Mouse (Mus musculus) neural tube, embryonic 15.5 days (tissue): ENCODE data around the gene Ppp2ca. TPM values are rescaled to one million over a fixed set of nuclear protein-coding genes. Genes with fewer than 3 reads are reported as not detected.
A peak's percentile ranks its signal among the peaks of the same experiment; 100 is the strongest.
"Not testable (repeated sequence)": the region's sequence is repeated elsewhere in the genome, so short reads cannot be mapped to it uniquely, and the experiment has no call there.

Source experiments
- ATAC-seq: fragments of 200-750 bp; cut with Nextera tagmentation; 2 replicates; pipeline ENCODE4 v1.8.0; 2017; ENCODE audit warnings: mild to moderate bottlenecking, moderate TSS enrichment, moderate library complexity; ENCODE audit not compliant: low FRiP score
- H3K27ac ChIP-seq: fragments of 300-500 bp; sonication (generic); replicated peaks from 2 replicates; pipeline ENCODE4 v1.5.1; 2015; ENCODE audit warnings: mild to moderate bottlenecking, inconsistent platforms
- H3K27me3 ChIP-seq: fragments of 300-500 bp; sonication (generic); replicated peaks from 2 replicates; pipeline ENCODE4 v1.6.1; 2015; ENCODE audit warnings: inconsistent platforms
- H3K36me3 ChIP-seq: fragments of 300-500 bp; sonication (generic); 2 replicates; pipeline ENCODE4 v1.6.1; 2015; ENCODE audit warnings: inconsistent platforms
- H3K4me1 ChIP-seq: fragments of 300-500 bp; sonication (generic); 2 replicates; pipeline ENCODE4 v1.6.1; 2015; ENCODE audit warnings: inconsistent platforms
- H3K4me2 ChIP-seq: fragments of 300-500 bp; sonication (generic); 2 replicates; pipeline ENCODE4 v1.6.1; 2015; ENCODE audit warnings: inconsistent platforms, mild to moderate bottlenecking, moderate library complexity
- H3K4me3 ChIP-seq: fragments of 300-500 bp; sonication (generic); replicated peaks from 2 replicates; pipeline ENCODE4 v1.5.1; 2015; ENCODE audit warnings: mild to moderate bottlenecking, inconsistent platforms
- H3K9ac ChIP-seq: fragments of 300-500 bp; sonication (generic); replicated peaks from 2 replicates; pipeline ENCODE4 v1.6.1; 2015; ENCODE audit warnings: mild to moderate bottlenecking, inconsistent platforms
- H3K9me3 ChIP-seq: fragments of 300-500 bp; sonication (generic); replicated peaks from 2 replicates; pipeline ENCODE4 v1.6.1; 2016; ENCODE audit warnings: inconsistent platforms
- WGBS: fragments of 180-500 bp; shearing (Covaris S2); methylation state at CpG from one replicate; pipeline ENCODE4 v1.1.7; 2015; ENCODE audit warnings: mixed read lengths; 5-methylcytosine and 5-hydroxymethylcytosine counted together
- microRNA-seq: library from miRNA; unstranded; fragments of <30 nt; microRNA quantifications from one replicate; pipeline ENCODE4, GENCODE M21; 2017
- polyA plus RNA-seq: library from polyadenylated mRNA; unstranded; fragments of >200 nt; fragmentation: Nextera tagmentation; extraction: Ambion mirVana; gene quantifications from 2 replicates; pipeline ENCODE4 v1.2.1, GENCODE M21; 2015

The Ppp2ca gene
- polyA plus RNA-seq, 1 experiment from 2014 or later = 130 TPM

DNA sequence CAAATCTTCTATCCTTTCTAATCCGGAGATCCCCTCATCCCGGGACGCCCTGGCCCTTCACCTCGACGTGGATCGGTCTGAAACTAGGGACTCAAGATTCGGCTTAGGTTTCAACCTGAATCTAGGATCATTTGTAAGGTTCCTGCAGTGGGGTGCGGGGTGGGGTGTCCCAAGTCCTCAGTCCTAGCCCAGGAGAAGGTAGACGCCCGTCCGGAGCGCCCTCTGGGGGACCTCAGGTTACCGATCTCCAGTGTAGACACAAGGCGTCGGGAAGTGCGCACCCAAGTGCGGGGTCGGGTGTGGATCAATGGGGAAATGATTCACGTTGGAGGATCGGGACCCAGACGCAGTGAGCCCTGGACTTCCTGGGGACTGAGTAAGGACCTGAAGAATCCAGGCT is 68.6 kb downstream of the Ppp2ca start:
- 2% methylated on average over 21 of the region's 21 CpGs for WGBS
- Histone ChIP-seq H3K27ac (no peak overlapping the region), H3K9me3 (no peaks in the 10 kb centered on the region), H3K4me3 (no peak overlapping the region), H3K4me2 (peak overlapping the region; percentile 27), H3K4me1 (peaks cover 16% of the 10 kb centered on the region), H3K36me3 (no peaks in the 10 kb centered on the region), H3K27me3 (peaks cover 33% of the 10 kb centered on the region), H3K9ac (no peak overlapping the region)
- no peak for ATAC-seq

DNA sequence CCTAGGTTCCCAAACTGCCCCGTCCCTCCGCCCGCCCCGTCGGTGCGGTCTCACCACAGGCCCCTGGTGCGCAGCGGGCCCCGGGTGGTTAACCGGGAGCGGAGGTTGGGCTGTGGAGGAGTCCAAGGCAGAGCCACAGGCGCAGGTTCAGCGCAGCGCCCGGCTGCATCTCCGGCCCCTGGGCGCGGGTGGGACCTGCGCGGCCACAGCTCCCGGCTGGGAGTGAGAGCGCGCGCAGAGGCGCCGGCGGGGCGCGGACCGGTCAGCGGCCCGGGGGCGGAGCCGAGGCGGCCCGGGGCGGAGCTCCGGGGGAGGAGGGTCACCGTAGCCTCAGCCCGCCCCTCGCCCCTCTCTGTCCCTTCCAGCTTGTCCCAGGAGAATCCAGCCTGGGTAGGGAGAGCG is 69.4 kb downstream of the Ppp2ca start:
- peaks cover 33% of the 10 kb centered on the region for H3K27me3 ChIP-seq
- not testable (repeated sequence) for H3K36me3 ChIP-seq, H3K27ac ChIP-seq, H3K9me3 ChIP-seq
- peaks cover 16% of the 10 kb centered on the region for H3K4me1 ChIP-seq
- WGBS = under 1% methylated on average over 28 of the region's 42 CpGs
- H3K4me2 ChIP-seq = peak overlapping the region; percentile 70
- ATAC-seq = peak; percentile 72; the same call in 1 of the 2 replicates
- peak overlapping the region; percentile 39 for H3K4me3 ChIP-seq
- H3K9ac ChIP-seq = peak overlapping the region; percentile 14

DNA sequence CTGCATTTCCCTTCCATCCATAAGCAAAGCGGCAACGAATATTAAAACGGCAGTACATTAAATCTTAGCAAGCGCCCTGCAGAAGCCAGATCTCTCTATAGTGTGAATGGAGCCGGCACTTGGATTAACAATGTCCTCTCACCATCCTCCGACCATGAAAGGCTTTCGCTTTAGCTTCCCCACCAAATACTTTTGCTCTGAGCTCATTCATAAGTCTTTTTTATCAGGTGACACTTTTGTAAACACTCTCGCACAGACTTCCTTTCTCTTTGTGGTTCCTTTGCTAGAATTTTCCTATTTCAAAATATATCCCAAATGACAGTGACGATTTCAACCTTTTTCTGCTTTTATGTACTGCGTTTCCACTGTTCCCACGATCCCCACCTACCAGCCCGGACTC is 70.0 kb downstream of the Ppp2ca start:
- ATAC-seq = no peak
- Histone ChIP-seq H3K9me3 (no peaks in the 10 kb centered on the region), H3K9ac (peak overlapping the region; percentile 14; the same call in 1 of the 2 replicates), H3K36me3 (no peaks in the 10 kb centered on the region), H3K4me2 (peak overlapping the region; percentile 70), H3K4me3 (peak overlapping the region; percentile 39), H3K27ac (no peak overlapping the region), H3K27me3 (peaks cover 33% of the 10 kb centered on the region), H3K4me1 (peaks cover 16% of the 10 kb centered on the region)
- 20% methylated on average over 12 of the region's 12 CpGs for WGBS

Small RNAs within 50 kb of the gene (microRNA-seq; reads per million reads assigned to microRNA genes)
- not detected for gene Gm24157
- gene Mir3061 = 29.8 reads per million, percentile 36 among the genes with 10 or more reads in this experiment

Other genes with a start within 250 kb of the Ppp2ca start
- 0.69 and 1.6 TPM in 2 replicates for gene Jade2, start 241.0 kb upstream of the Ppp2ca start, polyA plus RNA-seq
- 124 and 129 TPM in 2 replicates for gene Cdkn2aipnl, start 131.0 kb upstream of the Ppp2ca start, polyA plus RNA-seq
- 220 and 226 TPM in 2 replicates for gene Ube2b, start 97.9 kb upstream of the Ppp2ca start, polyA plus RNA-seq
- 21.1 and 27.4 TPM in 2 replicates for gene Cdkl3, start 94.5 kb upstream of the Ppp2ca start, polyA plus RNA-seq
- not detected in 2 replicates for gene Olfr1373, start 46.8 kb downstream of the Ppp2ca start, polyA plus RNA-seq
- not detected in 2 replicates for gene Olfr1371, start 115.3 kb downstream of the Ppp2ca start, polyA plus RNA-seq
- 1,008 and 1,082 TPM in 2 replicates for gene Skp1a, start 133.3 kb downstream of the Ppp2ca start, polyA plus RNA-seq
- gene Tcf7, start 184.3 kb downstream of the Ppp2ca start, polyA plus RNA-seq = 5.0 and 50.9 TPM in 2 replicates